Mouse (Mus musculus): ENCODE results near the gene Matn4. TPM values are rescaled to one million over a fixed set of nuclear protein-coding genes. Genes with fewer than 3 reads are reported as not detected.

Gene Matn4
- polyA plus RNA-seq, 1 experiment = 0.82 TPM

DNA sequence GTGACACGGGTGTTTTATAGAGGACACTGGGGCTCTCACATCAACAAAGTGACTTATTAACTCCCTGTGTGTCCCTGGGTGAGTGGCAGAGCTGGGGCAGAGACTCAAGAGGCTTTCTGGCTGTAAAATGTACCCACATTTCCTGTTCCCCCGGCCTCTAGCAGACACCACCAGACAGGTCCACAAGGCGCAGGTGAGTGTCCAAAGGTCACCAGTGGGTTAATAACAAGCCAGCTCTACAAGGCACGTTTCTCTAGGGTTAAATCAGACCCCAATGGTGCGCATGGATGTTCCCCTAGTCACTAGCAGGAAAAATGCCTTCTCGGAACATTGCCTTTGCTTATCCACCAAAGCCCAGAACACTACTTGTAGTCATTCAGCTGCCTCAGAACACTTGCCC, 32.8 kb upstream of the Matn4 start:
- H3K27ac ChIP-seq (ENCODE audit: control insufficient read depth, insufficient read depth, low read length) = no peak overlapping the region
- no peak overlapping the region for H3K4me3 ChIP-seq (ENCODE audit: control insufficient read depth, insufficient read depth, low read length)
- H3K36me3 ChIP-seq (ENCODE audit: control insufficient read depth, insufficient read depth, low read length) = no peaks in the 10 kb centered on the region
- peaks cover 32% of the 10 kb centered on the region for H3K4me1 ChIP-seq (replicated peaks; ENCODE audit: control insufficient read depth, insufficient read depth, low read length)
- no peak for TF ChIP-seq POLR2A (IDR thresholded peaks at IDR 0.05; ENCODE audit: control insufficient read depth, extremely low read depth, insufficient read depth, low read length, poor library complexity)
- TF ChIP-seq CTCF (IDR thresholded peaks at IDR 0.05; ENCODE audit: borderline replicate concordance, control insufficient read depth, extremely low read depth, insufficient read depth, low read length, poor library complexity) = no peak
- no peaks in the 10 kb centered on the region; the same call in 1 of the 2 replicates for H3K27me3 ChIP-seq (ENCODE audit: control insufficient read depth, insufficient read depth, low read length)
- no peak for DNase-seq
- 53% methylated on average over 6 of the region's 6 CpGs for WGBS

DNA sequence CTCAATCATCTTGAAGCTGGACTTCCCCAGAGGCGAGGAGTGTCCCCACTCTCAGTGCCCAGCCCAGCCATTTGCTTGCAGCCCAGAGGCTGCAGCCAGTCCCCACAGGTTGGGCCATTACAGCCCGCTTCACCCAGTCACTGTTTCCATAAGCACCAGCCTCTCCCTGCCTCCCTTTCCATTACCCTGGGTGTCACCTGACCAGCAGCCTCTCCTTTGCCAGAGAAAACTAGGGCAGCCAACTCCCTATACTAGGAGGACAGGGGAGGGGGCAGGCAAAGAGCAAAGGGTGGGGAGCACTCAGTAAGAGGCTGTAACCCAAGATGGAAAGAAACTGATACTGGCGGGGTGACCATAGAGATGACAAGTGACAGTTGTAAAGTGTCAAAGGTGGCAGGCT, 32.0 kb upstream of the Matn4 start:
- Histone ChIP-seq H3K4me1 (replicated peaks; ENCODE audit: control insufficient read depth, insufficient read depth, low read length) (peaks cover 28% of the 10 kb centered on the region), H3K27ac (ENCODE audit: control insufficient read depth, insufficient read depth, low read length) (no peak overlapping the region), H3K4me3 (ENCODE audit: control insufficient read depth, insufficient read depth, low read length) (no peak overlapping the region), H3K36me3 (ENCODE audit: control insufficient read depth, insufficient read depth, low read length) (no peaks in the 10 kb centered on the region), H3K27me3 (ENCODE audit: control insufficient read depth, insufficient read depth, low read length) (no peaks in the 10 kb centered on the region)
- WGBS = 86% methylated on average over 3 of the region's 3 CpGs
- TF ChIP-seq POLR2A (IDR thresholded peaks at IDR 0.05; ENCODE audit: control insufficient read depth, extremely low read depth, insufficient read depth, low read length, poor library complexity) = no peak
- no peak for DNase-seq

DNA sequence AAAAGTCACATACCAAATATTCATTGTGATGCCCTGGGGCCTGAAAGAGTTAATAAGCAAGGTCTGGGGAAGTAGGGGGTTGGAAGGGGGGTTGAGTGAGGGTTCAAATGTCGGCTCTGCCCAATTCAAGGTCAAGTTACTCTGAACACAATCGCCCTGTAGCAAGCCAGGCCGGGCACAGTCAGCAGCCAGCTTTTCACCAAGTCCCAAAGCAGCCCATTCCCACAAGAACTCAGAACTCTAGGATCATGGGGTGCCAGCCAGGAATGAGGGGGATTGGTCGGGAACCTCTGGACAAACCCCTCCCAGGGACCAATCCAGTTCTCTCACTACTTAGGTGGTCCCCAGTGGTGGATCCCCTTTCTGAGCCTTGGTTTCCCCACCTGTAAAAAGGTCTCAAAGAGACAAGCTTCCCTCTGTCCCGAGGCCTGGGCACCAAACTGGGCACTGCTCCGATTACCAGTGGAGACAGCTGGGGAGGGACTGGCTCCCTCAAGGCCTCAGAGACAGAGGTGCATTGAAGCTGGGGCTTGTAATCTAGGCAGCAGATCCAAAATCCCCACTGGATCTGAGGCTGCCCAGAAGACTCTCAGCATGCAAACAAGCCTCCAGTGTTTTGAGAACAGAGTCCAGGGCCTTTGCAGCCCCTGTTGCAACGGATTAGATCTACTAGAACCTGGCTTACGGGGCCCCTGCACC, 31.4 kb upstream of the Matn4 start:
- Histone ChIP-seq H3K27me3 (ENCODE audit: control insufficient read depth, insufficient read depth, low read length) (no peaks in the 10 kb centered on the region), H3K27ac (ENCODE audit: control insufficient read depth, insufficient read depth, low read length) (no peak overlapping the region), H3K4me3 (ENCODE audit: control insufficient read depth, insufficient read depth, low read length) (no peak overlapping the region), H3K4me1 (replicated peaks; ENCODE audit: control insufficient read depth, insufficient read depth, low read length) (peaks cover 24% of the 10 kb centered on the region), H3K36me3 (ENCODE audit: control insufficient read depth, insufficient read depth, low read length) (no peaks in the 10 kb centered on the region)
- DNase-seq = no peak
- no peak for TF ChIP-seq CTCF (IDR thresholded peaks at IDR 0.05; ENCODE audit: borderline replicate concordance, control insufficient read depth, extremely low read depth, insufficient read depth, low read length, poor library complexity)
- no peak for TF ChIP-seq POLR2A (IDR thresholded peaks at IDR 0.05; ENCODE audit: control insufficient read depth, extremely low read depth, insufficient read depth, low read length, poor library complexity)
- 60% methylated on average over 8 of the region's 8 CpGs for WGBS

DNA sequence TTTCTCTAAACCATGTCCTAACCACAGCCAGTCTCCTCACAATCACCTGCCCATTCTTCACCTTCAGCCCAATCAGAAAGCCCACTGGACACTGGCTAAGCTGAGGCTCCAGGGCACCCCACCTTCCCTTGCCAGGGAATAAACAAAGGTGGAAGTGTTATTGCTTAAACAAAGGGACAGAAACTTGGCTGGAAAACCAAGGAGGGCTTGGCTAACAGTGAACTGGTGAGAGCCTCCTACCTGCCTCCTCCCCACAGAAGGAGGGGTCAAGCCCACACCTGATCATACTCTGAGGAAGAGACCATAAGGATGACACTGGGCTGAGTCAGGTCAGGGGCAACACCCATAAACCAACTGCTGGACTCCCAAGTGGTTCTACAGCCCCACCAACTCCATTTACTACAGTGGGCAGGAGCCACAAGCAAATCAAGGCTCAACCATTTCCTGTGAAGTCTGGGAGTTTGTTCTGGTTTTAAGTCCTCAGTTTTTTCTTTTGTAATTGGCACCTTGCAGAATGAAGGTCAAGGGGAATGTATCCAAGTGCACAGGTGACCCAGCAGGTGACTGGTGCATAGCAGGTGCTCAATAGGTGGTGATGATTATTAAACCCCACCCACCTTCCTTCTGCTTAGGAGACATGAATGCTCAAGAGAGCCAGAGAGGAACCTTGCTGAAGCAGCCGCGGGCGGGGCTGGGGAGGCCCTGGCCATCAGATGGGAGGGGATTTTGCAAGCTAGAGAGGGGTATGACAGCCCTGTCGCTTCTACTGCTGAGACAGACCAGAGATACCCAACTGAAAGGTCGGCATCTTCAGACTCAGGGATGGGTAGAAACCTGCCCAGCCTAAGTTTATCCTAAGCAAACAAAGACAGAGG, 30.5 kb upstream of the Matn4 start:
- H3K27ac ChIP-seq (ENCODE audit: control insufficient read depth, insufficient read depth, low read length) = no peak overlapping the region
- TF ChIP-seq CTCF (IDR thresholded peaks at IDR 0.05; ENCODE audit: borderline replicate concordance, control insufficient read depth, extremely low read depth, insufficient read depth, low read length, poor library complexity) (no peak), POLR2A (IDR thresholded peaks at IDR 0.05; ENCODE audit: control insufficient read depth, extremely low read depth, insufficient read depth, low read length, poor library complexity) (no peak)
- no peaks in the 10 kb centered on the region for H3K27me3 ChIP-seq (ENCODE audit: control insufficient read depth, insufficient read depth, low read length)
- DNase-seq = no peak
- H3K4me3 ChIP-seq (ENCODE audit: control insufficient read depth, insufficient read depth, low read length) = no peak overlapping the region
- no peaks in the 10 kb centered on the region for H3K36me3 ChIP-seq (ENCODE audit: control insufficient read depth, insufficient read depth, low read length)
- 20% methylated on average over 5 of the region's 5 CpGs for WGBS
- H3K4me1 ChIP-seq (replicated peaks; ENCODE audit: control insufficient read depth, insufficient read depth, low read length) = peaks cover 15% of the 10 kb centered on the region

DNA sequence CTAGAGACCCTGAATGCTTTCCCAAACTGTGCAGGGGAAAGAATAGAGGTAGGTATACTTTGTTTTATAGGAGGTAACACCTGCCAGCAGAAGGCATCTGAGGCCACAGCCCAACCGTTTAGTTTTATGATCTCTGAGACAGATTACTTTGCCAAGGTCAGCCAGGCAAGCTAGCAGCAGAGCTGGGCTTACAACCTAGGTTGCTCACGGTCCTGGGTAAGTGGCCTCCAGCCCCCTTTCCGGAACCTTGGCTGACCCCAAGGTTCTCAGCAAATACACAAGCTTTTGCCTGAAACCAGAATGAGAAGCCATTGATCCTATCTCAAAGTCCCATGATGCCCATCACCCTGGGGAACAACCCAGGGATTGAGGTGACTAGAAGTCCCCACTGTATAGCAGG, 29.7 kb upstream of the Matn4 start:
- peaks cover 9% of the 10 kb centered on the region; the same call in 1 of the 2 replicates for H3K4me1 ChIP-seq (replicated peaks; ENCODE audit: control insufficient read depth, insufficient read depth, low read length)
- DNase-seq = no peak
- no peak overlapping the region for H3K27ac ChIP-seq (ENCODE audit: control insufficient read depth, insufficient read depth, low read length)
- no peak overlapping the region for H3K4me3 ChIP-seq (ENCODE audit: control insufficient read depth, insufficient read depth, low read length)
- 76% methylated on average over 3 of the region's 3 CpGs for WGBS
- H3K36me3 ChIP-seq (ENCODE audit: control insufficient read depth, insufficient read depth, low read length) = no peaks in the 10 kb centered on the region
- no peaks in the 10 kb centered on the region for H3K27me3 ChIP-seq (ENCODE audit: control insufficient read depth, insufficient read depth, low read length)
- TF ChIP-seq CTCF (IDR thresholded peaks at IDR 0.05; ENCODE audit: borderline replicate concordance, control insufficient read depth, extremely low read depth, insufficient read depth, low read length, poor library complexity) (no peak), POLR2A (IDR thresholded peaks at IDR 0.05; ENCODE audit: control insufficient read depth, extremely low read depth, insufficient read depth, low read length, poor library complexity) (no peak)

DNA sequence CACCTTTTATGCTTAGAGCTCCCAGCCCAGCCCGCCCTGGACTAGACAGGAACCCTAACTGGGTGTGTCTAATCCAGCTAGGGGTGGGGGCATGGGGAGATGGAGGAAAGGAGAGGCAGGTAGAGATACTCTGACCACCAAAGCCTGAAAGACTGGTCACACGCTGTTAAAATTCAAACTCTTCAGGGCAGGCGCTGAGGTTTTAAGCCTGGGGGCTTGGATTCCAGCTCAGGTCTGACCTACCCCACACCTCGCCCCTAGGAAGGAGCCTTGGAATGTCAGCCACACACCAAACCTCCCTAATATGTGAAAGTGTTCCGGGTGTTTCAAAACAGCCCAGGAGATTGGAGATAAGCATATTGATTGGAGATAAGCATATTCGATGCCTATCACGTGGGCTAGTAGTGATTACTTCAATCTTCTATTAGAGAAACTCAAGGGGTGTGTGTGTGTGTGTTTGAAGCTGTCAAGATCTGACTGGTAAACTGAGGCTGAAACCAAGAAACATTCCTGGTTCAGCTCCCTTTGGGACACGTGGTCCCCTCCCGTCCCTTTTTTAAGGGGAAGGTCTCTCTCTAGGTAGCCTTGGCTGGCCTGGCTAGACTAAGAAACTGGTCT, 28.4 kb upstream of the Matn4 start:
- Histone ChIP-seq H3K27me3 (ENCODE audit: control insufficient read depth, insufficient read depth, low read length) (no peaks in the 10 kb centered on the region), H3K27ac (ENCODE audit: control insufficient read depth, insufficient read depth, low read length) (no peak overlapping the region), H3K36me3 (ENCODE audit: control insufficient read depth, insufficient read depth, low read length) (no peaks in the 10 kb centered on the region), H3K4me3 (ENCODE audit: control insufficient read depth, insufficient read depth, low read length) (no peak overlapping the region), H3K4me1 (replicated peaks; ENCODE audit: control insufficient read depth, insufficient read depth, low read length) (peaks cover 9% of the 10 kb centered on the region; the same call in 1 of the 2 replicates)
- no peak for DNase-seq
- 93% methylated on average over 9 of the region's 9 CpGs for WGBS
- TF ChIP-seq POLR2A (IDR thresholded peaks at IDR 0.05; ENCODE audit: control insufficient read depth, extremely low read depth, insufficient read depth, low read length, poor library complexity) (no peak), CTCF (IDR thresholded peaks at IDR 0.05; ENCODE audit: borderline replicate concordance, control insufficient read depth, extremely low read depth, insufficient read depth, low read length, poor library complexity) (no peak)
